Mouse (Mus musculus) forebrain, embryonic 13.5 days (tissue): ENCODE measurements around the gene Grk4. TPM values are rescaled to one million over a fixed set of nuclear protein-coding genes. Genes with fewer than 3 reads are reported as not detected.
A peak's percentile ranks its signal among the peaks of the same experiment; 100 is the strongest.

ENCODE experiments used
- ATAC-seq: fragments of 200-750 bp; cut with Nextera tagmentation; 2 replicates; pipeline ENCODE4 v1.8.0; 2017
- H3K27ac ChIP-seq: fragments of 300-500 bp; sonication (generic); 2 replicates; pipeline ENCODE4 v1.5.1; 2015; ENCODE audit warnings: inconsistent platforms, mild to moderate bottlenecking, moderate library complexity
- H3K27me3 ChIP-seq: fragments of 300-500 bp; sonication (generic); 2 replicates; pipeline ENCODE4 v1.6.1; 2015; ENCODE audit warnings: mild to moderate bottlenecking, inconsistent platforms
- H3K36me3 ChIP-seq: fragments of 300-500 bp; sonication (generic); 2 replicates; pipeline ENCODE4 v1.6.1; 2015; ENCODE audit warnings: mild to moderate bottlenecking, inconsistent platforms; ENCODE audit not compliant: poor library complexity, severe bottlenecking
- H3K4me1 ChIP-seq: fragments of 300-500 bp; sonication (generic); 2 replicates; pipeline ENCODE4 v1.6.1; 2015; ENCODE audit warnings: inconsistent platforms
- H3K4me2 ChIP-seq: fragments of 300-500 bp; sonication (generic); 2 replicates; pipeline ENCODE4 v1.6.1; 2015; ENCODE audit warnings: inconsistent platforms, mild to moderate bottlenecking, moderate library complexity
- H3K4me3 ChIP-seq: fragments of 300-500 bp; sonication (generic); 2 replicates; pipeline ENCODE4 v1.5.1; 2015; ENCODE audit warnings: mild to moderate bottlenecking, inconsistent platforms
- H3K9ac ChIP-seq: fragments of 300-500 bp; sonication (generic); 2 replicates; pipeline ENCODE4 v1.6.1; 2015; ENCODE audit warnings: mild to moderate bottlenecking, inconsistent platforms
- H3K9me3 ChIP-seq: fragments of 300-500 bp; sonication (generic); replicated peaks from 2 replicates; pipeline ENCODE4 v1.6.1; 2016; ENCODE audit warnings: inconsistent platforms
- WGBS: fragments of 180-500 bp; shearing (Covaris S2); methylation state at CpG from one replicate; pipeline ENCODE4 v1.1.7; 2015; 5-methylcytosine and 5-hydroxymethylcytosine counted together
- polyA plus RNA-seq: library from polyadenylated mRNA; unstranded; fragments of >200 nt; fragmentation: Nextera tagmentation; extraction: Ambion mirVana; gene quantifications from 2 replicates; pipeline ENCODE4 v1.2.1, GENCODE M21; 2015

The Grk4 gene
- polyA plus RNA-seq, 1 experiment from 2014 or later: 1.0 TPM

DNA sequence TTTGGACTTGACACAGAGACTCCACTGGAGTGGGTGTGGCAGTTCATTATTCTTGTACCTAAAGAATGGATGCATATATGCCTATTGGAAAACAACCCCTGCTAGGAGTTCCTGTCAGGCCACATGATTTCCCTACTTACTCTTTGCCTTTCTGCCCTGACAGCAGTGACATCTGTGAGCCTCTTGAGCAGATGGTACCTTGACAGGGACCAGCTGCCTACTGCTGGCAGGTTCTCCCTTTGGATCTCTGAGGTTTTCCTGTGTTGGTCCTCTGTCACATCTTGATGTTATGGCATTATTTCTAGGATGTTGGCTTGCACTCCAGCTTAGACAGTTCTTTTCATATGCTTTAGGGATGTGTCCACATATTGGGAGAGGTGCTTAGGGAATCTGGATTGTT lies 69.0 kb downstream of the Grk4 start:
- no peaks in the 10 kb centered on the region for H3K36me3 ChIP-seq
- H3K4me1 ChIP-seq: no peaks in the 10 kb centered on the region
- no peaks in the 10 kb centered on the region for H3K27me3 ChIP-seq
- H3K9me3 ChIP-seq: no peaks in the 10 kb centered on the region
- no peak for ATAC-seq
- no peak overlapping the region for H3K4me3 ChIP-seq
- no peak overlapping the region for H3K9ac ChIP-seq
- H3K4me2 ChIP-seq: no peak overlapping the region
- H3K27ac ChIP-seq: no peak overlapping the region

DNA sequence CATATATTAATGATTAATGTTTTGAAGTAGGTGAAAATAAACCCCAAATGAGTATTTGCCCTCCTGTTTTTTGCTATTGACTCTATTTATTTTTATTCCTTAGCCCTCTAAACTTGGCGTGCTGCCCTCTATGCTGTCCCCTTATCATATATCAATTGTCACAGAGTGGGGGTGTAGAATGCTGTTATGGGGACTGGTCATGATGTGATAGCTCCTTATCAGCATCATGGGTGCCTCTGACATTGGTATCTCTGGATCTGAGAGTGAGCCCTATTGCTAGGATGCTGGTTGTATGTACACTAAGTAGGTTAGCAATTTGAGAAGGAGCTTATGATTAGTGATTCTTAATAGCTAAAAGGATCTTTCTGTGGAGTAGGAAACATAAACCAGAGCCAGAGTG lies 70.1 kb downstream of the Grk4 start:
- Histone ChIP-seq H3K4me1 (no peaks in the 10 kb centered on the region), H3K27me3 (no peaks in the 10 kb centered on the region), H3K4me3 (no peak overlapping the region), H3K27ac (no peak overlapping the region), H3K36me3 (no peaks in the 10 kb centered on the region), H3K9ac (no peak overlapping the region), H3K4me2 (no peak overlapping the region), H3K9me3 (no peaks in the 10 kb centered on the region)
- no peak for ATAC-seq
- 85% methylated on average over 1 of the region's 1 CpGs for WGBS

DNA sequence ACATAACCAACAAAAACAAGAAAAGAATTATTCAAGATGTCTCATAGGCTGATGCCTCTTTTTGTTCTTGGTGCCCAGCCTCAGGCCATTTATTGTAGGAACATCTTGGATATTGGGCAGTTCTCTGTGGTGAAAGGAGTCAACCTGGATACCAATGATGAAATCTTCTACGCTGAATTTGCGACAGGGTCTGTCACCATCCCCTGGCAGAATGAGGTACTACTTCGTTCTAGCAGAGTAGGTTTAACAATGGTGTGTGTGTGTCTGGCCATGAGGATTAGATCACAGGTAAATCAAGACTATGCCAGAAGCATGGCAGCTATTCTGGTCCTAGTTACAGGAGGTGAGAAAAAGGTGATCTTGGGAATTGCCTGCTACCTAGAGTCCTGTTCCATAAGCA lies 91.3 kb downstream of the Grk4 start:
- no peaks in the 10 kb centered on the region for H3K36me3 ChIP-seq
- no peak for ATAC-seq
- H3K4me3 ChIP-seq: no peak overlapping the region
- H3K27ac ChIP-seq: no peak overlapping the region
- 53% methylated on average over 3 of the region's 3 CpGs for WGBS
- no peak overlapping the region for H3K4me2 ChIP-seq
- no peaks in the 10 kb centered on the region for H3K4me1 ChIP-seq
- H3K9me3 ChIP-seq: no peaks in the 10 kb centered on the region
- no peaks in the 10 kb centered on the region for H3K27me3 ChIP-seq
- no peak overlapping the region for H3K9ac ChIP-seq

DNA sequence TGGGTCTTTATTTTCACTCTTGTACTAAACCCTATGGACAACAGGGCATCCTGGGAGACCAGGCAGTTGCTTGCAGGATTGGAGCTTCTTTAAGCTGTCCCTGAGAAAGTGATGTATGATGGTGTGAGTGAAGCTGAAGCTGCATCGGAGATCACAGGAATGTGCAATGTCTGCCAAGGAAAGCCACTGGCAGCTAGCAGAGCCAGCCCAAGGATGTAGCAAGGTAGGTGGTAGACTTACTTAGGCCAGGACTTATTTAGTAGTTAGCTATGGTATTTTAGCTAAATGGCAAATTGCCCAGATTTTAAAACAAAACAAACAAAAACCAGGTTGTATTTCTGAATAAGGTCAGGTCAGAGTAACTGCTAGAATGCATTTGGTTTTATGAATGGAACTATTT lies 98.6 kb downstream of the Grk4 start:
- Histone ChIP-seq H3K4me2 (no peak overlapping the region), H3K9ac (no peak overlapping the region), H3K9me3 (no peaks in the 10 kb centered on the region), H3K27ac (no peak overlapping the region), H3K27me3 (no peaks in the 10 kb centered on the region), H3K4me1 (peaks cover 15% of the 10 kb centered on the region), H3K4me3 (no peak overlapping the region), H3K36me3 (no peaks in the 10 kb centered on the region)
- ATAC-seq: no peak
- 88% methylated on average over 1 of the region's 1 CpGs for WGBS

DNA sequence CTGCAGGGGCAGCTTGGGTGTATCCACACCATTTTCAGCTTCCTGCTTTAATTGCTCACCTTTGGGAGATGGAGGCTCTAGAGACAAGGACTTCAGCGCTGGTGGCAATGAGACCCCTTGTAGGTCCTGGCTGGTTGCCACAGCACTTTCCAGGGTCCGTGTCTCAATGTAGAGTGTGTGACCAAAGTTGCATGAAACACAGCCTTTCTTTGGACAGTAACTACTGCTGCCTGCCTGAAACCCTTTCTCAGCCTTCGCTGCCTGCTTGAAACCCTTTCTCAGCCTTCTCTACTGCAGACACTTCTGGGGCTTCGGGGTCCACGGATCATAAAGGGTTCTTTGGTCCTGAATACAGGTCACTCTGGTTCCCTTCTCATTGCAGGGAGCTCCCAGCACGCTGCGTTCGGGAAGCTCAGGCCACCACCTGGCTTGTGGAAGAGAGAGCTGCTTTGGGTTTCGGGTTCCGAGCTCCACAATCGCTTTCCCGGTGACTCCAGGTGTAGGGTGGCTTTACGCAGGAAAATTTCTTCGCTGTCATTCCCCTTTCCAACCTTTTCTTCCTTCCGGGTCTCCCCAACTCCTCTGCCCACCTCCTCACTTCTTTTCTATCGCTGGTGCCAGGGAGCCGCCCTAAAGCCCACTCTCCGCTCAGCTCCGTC lies 100.8 kb downstream of the Grk4 start:
- WGBS: 1% methylated on average over 19 of the region's 19 CpGs
- Histone ChIP-seq H3K9ac (peak overlapping the region; percentile 95), H3K4me3 (peak overlapping the region; percentile 98), H3K27me3 (no peaks in the 10 kb centered on the region), H3K4me2 (peak overlapping the region; percentile 92), H3K9me3 (no peaks in the 10 kb centered on the region), H3K27ac (peak overlapping the region; percentile 93), H3K4me1 (peaks cover 15% of the 10 kb centered on the region), H3K36me3 (no peaks in the 10 kb centered on the region)
- ATAC-seq: no peak; the same call in 1 of the 2 replicates

DNA sequence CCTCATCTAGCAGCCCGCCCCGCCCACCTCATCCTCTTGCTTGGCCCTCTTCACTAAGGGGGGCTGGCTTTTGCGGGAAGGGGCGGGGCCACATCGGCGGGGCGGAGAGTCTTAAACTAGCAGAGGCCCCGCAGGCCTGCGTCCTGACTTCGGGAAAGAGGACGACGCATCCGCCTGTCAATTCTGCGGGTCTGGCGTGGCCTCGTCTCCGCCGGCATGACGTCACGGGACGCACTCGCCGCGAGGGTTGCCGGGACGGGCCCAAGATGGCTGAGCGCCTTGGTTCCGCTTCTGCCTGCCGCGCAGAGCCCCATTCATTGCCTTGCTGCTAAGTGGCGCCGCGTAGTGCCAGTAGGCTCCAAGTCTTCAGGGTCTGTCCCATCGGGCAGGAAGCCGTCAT lies 101.3 kb downstream of the Grk4 start, which contains the start of gene Htt:
Gene Htt (plus strand): TSS at position 232 of the 400 bp plus-strand sequence.
- Histone ChIP-seq H3K27ac (peak within 1 kb of the TSS; percentile 93), H3K36me3 (no peaks in the 10 kb centered on the region), H3K9ac (peak within 1 kb of the TSS; percentile 95), H3K4me2 (peak within 1 kb of the TSS; percentile 92), H3K9me3 (no peaks in the 10 kb centered on the region), H3K27me3 (no peaks in the 10 kb centered on the region), H3K4me3 (peak within 1 kb of the TSS; percentile 98), H3K4me1 (peaks cover 15% of the 10 kb centered on the region)
- peak; percentile 99 for ATAC-seq
- WGBS: under 1% methylated on average over 35 of the region's 35 CpGs

DNA sequence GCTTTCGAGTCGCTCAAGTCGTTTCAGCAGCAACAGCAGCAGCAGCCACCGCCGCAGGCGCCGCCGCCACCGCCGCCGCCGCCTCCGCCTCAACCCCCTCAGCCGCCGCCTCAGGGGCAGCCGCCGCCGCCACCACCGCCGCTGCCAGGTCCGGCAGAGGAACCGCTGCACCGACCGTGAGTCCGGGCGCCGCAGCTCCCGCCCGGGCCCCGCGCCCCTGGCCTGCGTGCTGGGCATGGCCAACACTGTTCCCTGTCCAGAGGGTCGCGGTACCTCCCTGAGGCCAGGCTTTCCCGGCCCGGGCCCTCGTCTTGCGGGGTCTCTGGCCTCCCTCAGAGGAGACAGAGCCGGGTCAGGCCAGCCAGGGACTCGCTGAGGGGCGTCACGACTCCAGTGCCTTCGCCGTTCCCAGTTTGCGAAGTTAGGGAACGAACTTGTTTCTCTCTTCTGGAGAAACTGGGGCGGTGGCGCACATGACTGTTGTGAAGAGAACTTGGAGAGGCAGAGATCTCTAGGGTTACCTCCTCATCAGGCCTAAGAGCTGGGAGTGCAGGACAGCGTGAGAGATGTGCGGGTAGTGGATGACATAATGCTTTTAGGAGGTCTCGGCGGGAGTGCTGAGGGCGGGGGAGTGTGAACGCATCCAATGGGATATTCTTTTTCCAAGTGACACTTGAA lies 101.9 kb downstream of the Grk4 start:
- H3K27me3 ChIP-seq: no peaks in the 10 kb centered on the region
- peak overlapping the region; percentile 93 for H3K27ac ChIP-seq
- H3K9ac ChIP-seq: peak overlapping the region; percentile 95
- H3K4me3 ChIP-seq: peak overlapping the region; percentile 98
- H3K9me3 ChIP-seq: no peaks in the 10 kb centered on the region
- peak; percentile 54 for ATAC-seq
- WGBS: under 1% methylated on average over 44 of the region's 54 CpGs
- H3K36me3 ChIP-seq: no peaks in the 10 kb centered on the region
- peaks cover 15% of the 10 kb centered on the region for H3K4me1 ChIP-seq
- peak overlapping the region; percentile 92 for H3K4me2 ChIP-seq

DNA sequence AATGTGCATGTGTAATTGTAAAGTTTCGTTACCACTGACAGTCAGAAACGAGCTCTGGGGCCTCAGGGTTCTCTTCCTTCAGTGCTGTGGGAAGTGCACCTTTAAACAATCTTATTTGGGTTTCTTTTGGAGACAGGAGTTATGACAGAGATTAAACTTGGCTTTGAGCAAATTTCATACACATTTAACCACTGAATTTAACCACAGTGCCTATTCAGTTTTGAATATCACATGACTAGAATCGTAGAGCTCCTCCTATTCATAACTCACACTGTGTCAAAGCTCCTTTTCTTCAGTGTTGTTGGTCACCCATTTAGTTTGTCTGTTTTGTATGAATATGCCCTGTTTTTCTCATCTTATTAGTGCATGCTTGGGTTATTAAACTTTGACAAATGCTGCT lies 111.6 kb downstream of the Grk4 start:
- no peaks in the 10 kb centered on the region for H3K36me3 ChIP-seq
- WGBS: 92% methylated on average over 3 of the region's 3 CpGs
- H3K9me3 ChIP-seq: no peaks in the 10 kb centered on the region
- H3K4me3 ChIP-seq: no peak overlapping the region
- no peak overlapping the region for H3K27ac ChIP-seq
- H3K4me1 ChIP-seq: no peaks in the 10 kb centered on the region
- ATAC-seq: no peak
- H3K27me3 ChIP-seq: no peaks in the 10 kb centered on the region
- no peak overlapping the region for H3K9ac ChIP-seq
- no peak overlapping the region for H3K4me2 ChIP-seq

DNA sequence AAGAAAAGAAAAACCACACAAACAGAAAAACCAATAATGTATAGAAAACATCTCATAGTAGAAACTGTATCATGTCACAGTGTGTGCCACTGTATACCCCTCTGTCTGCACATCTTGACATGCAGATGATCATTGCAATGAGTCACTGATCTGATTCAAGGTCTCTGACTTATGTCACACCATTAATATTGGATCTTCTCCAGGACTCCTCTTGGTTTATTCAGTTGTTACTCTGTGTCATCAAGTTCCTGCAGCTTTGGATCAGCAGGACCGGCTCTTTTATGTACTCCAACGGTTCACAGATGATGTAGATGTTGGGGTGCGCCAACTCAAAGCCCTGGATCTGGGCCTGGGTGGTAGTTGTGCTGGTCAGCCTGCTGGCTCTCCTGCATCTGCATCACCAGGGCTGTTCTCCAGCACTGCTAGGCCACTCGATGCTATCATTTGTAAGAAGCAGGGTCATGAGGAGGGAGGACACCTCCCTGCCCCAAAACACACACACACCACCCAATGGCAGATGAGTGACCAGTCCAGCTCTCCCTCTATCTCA lies 112.6 kb downstream of the Grk4 start:
- no peak for ATAC-seq
- no peak overlapping the region for H3K4me2 ChIP-seq
- no peaks in the 10 kb centered on the region for H3K4me1 ChIP-seq
- H3K36me3 ChIP-seq: no peaks in the 10 kb centered on the region
- H3K27ac ChIP-seq: no peak overlapping the region
- H3K9me3 ChIP-seq: no peaks in the 10 kb centered on the region
- no peaks in the 10 kb centered on the region for H3K27me3 ChIP-seq
- no peak overlapping the region for H3K4me3 ChIP-seq
- H3K9ac ChIP-seq: no peak overlapping the region
- 96% methylated on average over 4 of the region's 4 CpGs for WGBS

DNA sequence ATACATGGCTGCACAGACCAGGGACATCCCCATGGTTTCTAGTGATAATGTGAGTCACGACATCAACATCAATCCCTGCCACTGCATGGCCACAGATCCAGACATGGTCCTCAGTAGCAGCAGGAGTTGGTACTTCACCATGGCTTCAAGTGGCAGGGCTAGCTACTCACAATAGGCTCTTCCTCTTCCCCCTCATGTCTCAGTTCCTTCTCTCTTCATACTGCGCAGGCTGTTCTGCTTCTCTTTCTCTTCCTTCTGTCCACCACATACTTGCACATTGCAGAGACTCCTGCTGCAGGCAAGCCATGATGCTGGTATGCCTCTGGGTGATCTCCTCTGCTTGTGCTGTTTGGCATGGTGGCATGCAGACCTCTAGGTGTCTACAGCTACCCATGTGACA lies 113.2 kb downstream of the Grk4 start:
- Histone ChIP-seq H3K4me1 (no peaks in the 10 kb centered on the region), H3K9me3 (no peaks in the 10 kb centered on the region), H3K4me3 (no peak overlapping the region), H3K27ac (no peak overlapping the region), H3K27me3 (no peaks in the 10 kb centered on the region), H3K36me3 (no peaks in the 10 kb centered on the region), H3K4me2 (no peak overlapping the region), H3K9ac (no peak overlapping the region)
- 96% methylated on average over 2 of the region's 2 CpGs for WGBS
- ATAC-seq: no peak

DNA sequence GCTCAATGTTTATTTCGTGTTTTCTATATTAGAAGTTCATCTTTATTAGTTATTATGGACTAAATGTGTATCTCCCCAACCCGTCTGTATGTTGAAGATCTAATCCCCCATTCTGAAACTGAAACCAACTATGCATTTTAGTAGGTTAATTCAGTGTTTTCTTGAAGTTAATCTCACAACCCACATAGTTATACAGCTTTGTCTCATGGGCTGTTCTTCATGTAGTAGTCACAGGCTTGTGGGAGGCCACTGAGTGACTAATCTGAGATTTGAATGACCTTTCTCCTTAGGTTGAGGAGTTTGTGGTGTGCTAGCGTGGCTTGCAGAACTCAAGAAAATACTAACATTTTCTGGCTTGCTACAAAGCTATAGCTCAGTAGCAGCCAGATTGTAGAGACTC lies 124.8 kb downstream of the Grk4 start:
- peaks cover 28% of the 10 kb centered on the region for H3K36me3 ChIP-seq
- no peak overlapping the region for H3K4me3 ChIP-seq
- H3K4me2 ChIP-seq: no peak overlapping the region
- H3K27me3 ChIP-seq: no peaks in the 10 kb centered on the region
- WGBS: 94% methylated on average over 3 of the region's 3 CpGs
- no peak overlapping the region for H3K9ac ChIP-seq
- no peak overlapping the region for H3K27ac ChIP-seq
- no peak for ATAC-seq
- H3K9me3 ChIP-seq: no peaks in the 10 kb centered on the region; the same call in 1 of the 2 replicates
- H3K4me1 ChIP-seq: no peaks in the 10 kb centered on the region

DNA sequence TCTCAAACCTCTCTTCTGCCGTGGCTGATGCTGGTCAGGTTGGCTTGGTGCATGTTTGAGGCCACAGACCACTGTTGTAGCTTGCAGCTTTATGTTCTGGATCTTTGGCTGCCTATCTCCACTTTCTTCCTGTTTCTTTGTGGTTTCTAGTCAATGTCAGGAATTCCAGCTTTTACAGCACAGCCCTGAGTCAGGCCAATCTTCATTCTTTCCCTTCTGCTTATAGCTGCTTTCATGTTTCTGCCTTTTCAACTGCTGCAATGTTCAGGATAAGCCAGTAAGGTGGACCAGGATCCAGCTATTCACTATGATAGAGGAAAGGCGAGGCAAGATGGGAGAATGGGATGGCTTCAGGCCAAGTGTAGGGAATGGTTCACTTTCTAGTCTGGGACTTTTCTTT lies 131.0 kb downstream of the Grk4 start:
- no peak for ATAC-seq
- no peak overlapping the region for H3K4me2 ChIP-seq
- H3K4me3 ChIP-seq: no peak overlapping the region
- no peaks in the 10 kb centered on the region for H3K27me3 ChIP-seq
- H3K9me3 ChIP-seq: no peaks in the 10 kb centered on the region
- H3K9ac ChIP-seq: no peak overlapping the region
- H3K27ac ChIP-seq: no peak overlapping the region
- H3K36me3 ChIP-seq: peaks cover 35% of the 10 kb centered on the region
- 88% methylated on average over 2 of the region's 2 CpGs for WGBS
- no peaks in the 10 kb centered on the region for H3K4me1 ChIP-seq
